Mouse (Mus musculus): ENCODE measurements around the gene Igf1. TPM values are rescaled to one million over a fixed set of nuclear protein-coding genes. Genes with fewer than 3 reads are reported as not detected.

Igf1 gene
- polyA plus RNA-seq, 1 experiment from 2014 or later = 5.3 TPM

- 93% methylated on average over 7 of the region's 7 CpGs for WGBS
- ATAC-seq = no peak
- H3K27me3 ChIP-seq = no peaks in the 10 kb centered on the region
- no peak overlapping the region for H3K9ac ChIP-seq (replicated peaks)
- H3K4me3 ChIP-seq (replicated peaks) = no peak overlapping the region
- no peak overlapping the region for H3K4me2 ChIP-seq (replicated peaks)
- no peaks in the 10 kb centered on the region for H3K4me1 ChIP-seq (replicated peaks)
- H3K27ac ChIP-seq = no peak overlapping the region
- H3K9me3 ChIP-seq = no peaks in the 10 kb centered on the region
- H3K36me3 ChIP-seq = no peaks in the 10 kb centered on the region
Measured at GRCm38 (mm10) chr10:87880071-87880785, 22.2 kb downstream of the Igf1 start.

- Histone ChIP-seq H3K9ac (replicated peaks) (no peak overlapping the region), H3K4me2 (replicated peaks) (no peak overlapping the region), H3K27me3 (no peaks in the 10 kb centered on the region), H3K4me1 (replicated peaks) (no peaks in the 10 kb centered on the region), H3K36me3 (no peaks in the 10 kb centered on the region), H3K4me3 (replicated peaks) (no peak overlapping the region), H3K9me3 (no peaks in the 10 kb centered on the region), H3K27ac (no peak overlapping the region)
- 93% methylated on average over 2 of the region's 2 CpGs for WGBS
- ATAC-seq = no peak
Measured at GRCm38 (mm10) chr10:87885326-87886040, 27.4 kb downstream of the Igf1 start.

GRCm38 (mm10) chr10:87889850-87890249 lies 31.8 kb downstream of the Igf1 start:
- H3K4me3 ChIP-seq (replicated peaks) = no peak overlapping the region
- H3K4me2 ChIP-seq (replicated peaks) = no peak overlapping the region
- no peak overlapping the region for H3K27ac ChIP-seq
- no peak for ATAC-seq
- H3K27me3 ChIP-seq = no peaks in the 10 kb centered on the region
- no peaks in the 10 kb centered on the region for H3K9me3 ChIP-seq
- no peaks in the 10 kb centered on the region for H3K36me3 ChIP-seq
- H3K9ac ChIP-seq (replicated peaks) = no peak overlapping the region
- H3K4me1 ChIP-seq (replicated peaks) = no peaks in the 10 kb centered on the region

GRCm38 (mm10) chr10:87892256-87892655 lies 34.2 kb downstream of the Igf1 start:
- H3K27me3 ChIP-seq = no peaks in the 10 kb centered on the region
- H3K4me3 ChIP-seq (replicated peaks) = no peak overlapping the region
- no peak overlapping the region for H3K9ac ChIP-seq (replicated peaks)
- no peaks in the 10 kb centered on the region for H3K36me3 ChIP-seq
- no peaks in the 10 kb centered on the region for H3K9me3 ChIP-seq
- ATAC-seq = no peak
- no peaks in the 10 kb centered on the region for H3K4me1 ChIP-seq (replicated peaks)
- no peak overlapping the region for H3K4me2 ChIP-seq (replicated peaks)
- H3K27ac ChIP-seq = no peak overlapping the region

- no peak overlapping the region for H3K4me3 ChIP-seq (replicated peaks)
- 95% methylated on average over 1 of the region's 1 CpGs for WGBS
- H3K27me3 ChIP-seq = no peaks in the 10 kb centered on the region
- H3K27ac ChIP-seq = no peak overlapping the region
- H3K4me1 ChIP-seq (replicated peaks) = no peaks in the 10 kb centered on the region
- ATAC-seq = no peak
- no peak overlapping the region for H3K9ac ChIP-seq (replicated peaks)
- H3K4me2 ChIP-seq (replicated peaks) = no peak overlapping the region
- no peaks in the 10 kb centered on the region for H3K9me3 ChIP-seq
- H3K36me3 ChIP-seq = no peaks in the 10 kb centered on the region
Measured at GRCm38 (mm10) chr10:87893272-87893671, 35.2 kb downstream of the Igf1 start.

GRCm38 (mm10) chr10:87894461-87895120 lies 36.5 kb downstream of the Igf1 start:
- WGBS = 88% methylated on average over 4 of the region's 4 CpGs
- ATAC-seq = no peak
- no peak overlapping the region for H3K4me2 ChIP-seq (replicated peaks)
- no peaks in the 10 kb centered on the region for H3K27me3 ChIP-seq
- no peak overlapping the region for H3K4me3 ChIP-seq (replicated peaks)
- no peaks in the 10 kb centered on the region for H3K36me3 ChIP-seq
- no peaks in the 10 kb centered on the region for H3K9me3 ChIP-seq
- no peaks in the 10 kb centered on the region for H3K4me1 ChIP-seq (replicated peaks)
- H3K27ac ChIP-seq = no peak overlapping the region
- no peak overlapping the region for H3K9ac ChIP-seq (replicated peaks)

- 68% methylated on average over 2 of the region's 2 CpGs for WGBS
- no peak overlapping the region for H3K4me3 ChIP-seq (replicated peaks)
- H3K9me3 ChIP-seq = no peaks in the 10 kb centered on the region
- H3K36me3 ChIP-seq = no peaks in the 10 kb centered on the region
- no peaks in the 10 kb centered on the region for H3K27me3 ChIP-seq
- H3K27ac ChIP-seq = no peak overlapping the region
- H3K4me2 ChIP-seq (replicated peaks) = no peak overlapping the region
- H3K9ac ChIP-seq (replicated peaks) = no peak overlapping the region
- no peaks in the 10 kb centered on the region for H3K4me1 ChIP-seq (replicated peaks)
- ATAC-seq = no peak
Measured at GRCm38 (mm10) chr10:87895351-87895750, 37.3 kb downstream of the Igf1 start.

- Histone ChIP-seq H3K4me3 (replicated peaks) (no peak overlapping the region), H3K9me3 (no peaks in the 10 kb centered on the region), H3K9ac (replicated peaks) (no peak overlapping the region), H3K27ac (no peak overlapping the region), H3K27me3 (no peaks in the 10 kb centered on the region), H3K4me1 (replicated peaks) (no peaks in the 10 kb centered on the region), H3K36me3 (no peaks in the 10 kb centered on the region), H3K4me2 (replicated peaks) (no peak overlapping the region)
- 95% methylated on average over 4 of the region's 4 CpGs for WGBS
- no peak for ATAC-seq
Measured at GRCm38 (mm10) chr10:87897331-87897730, 39.3 kb downstream of the Igf1 start.

- no peak overlapping the region for H3K27ac ChIP-seq
- H3K9me3 ChIP-seq = no peaks in the 10 kb centered on the region
- no peaks in the 10 kb centered on the region for H3K4me1 ChIP-seq (replicated peaks)
- no peaks in the 10 kb centered on the region for H3K27me3 ChIP-seq
- 87% methylated on average over 3 of the region's 3 CpGs for WGBS
- no peak overlapping the region for H3K4me2 ChIP-seq (replicated peaks)
- ATAC-seq = no peak
- H3K9ac ChIP-seq (replicated peaks) = no peak overlapping the region
- H3K36me3 ChIP-seq = no peaks in the 10 kb centered on the region
- H3K4me3 ChIP-seq (replicated peaks) = no peak overlapping the region
Measured at GRCm38 (mm10) chr10:87898826-87899225, 40.8 kb downstream of the Igf1 start.

- no peak for ATAC-seq
- no peaks in the 10 kb centered on the region for H3K9me3 ChIP-seq
- H3K4me2 ChIP-seq (replicated peaks) = no peak overlapping the region
- no peak overlapping the region for H3K9ac ChIP-seq (replicated peaks)
- H3K4me3 ChIP-seq (replicated peaks) = no peak overlapping the region
- no peaks in the 10 kb centered on the region for H3K27me3 ChIP-seq
- no peaks in the 10 kb centered on the region for H3K36me3 ChIP-seq
- H3K4me1 ChIP-seq (replicated peaks) = no peaks in the 10 kb centered on the region
- 80% methylated on average over 7 of the region's 7 CpGs for WGBS
- H3K27ac ChIP-seq = no peak overlapping the region
Measured at GRCm38 (mm10) chr10:87901916-87902315, 43.9 kb downstream of the Igf1 start.

- no peaks in the 10 kb centered on the region for H3K9me3 ChIP-seq
- WGBS = 89% methylated on average over 5 of the region's 5 CpGs
- no peak overlapping the region for H3K9ac ChIP-seq (replicated peaks)
- no peak for ATAC-seq
- no peaks in the 10 kb centered on the region for H3K4me1 ChIP-seq (replicated peaks)
- no peaks in the 10 kb centered on the region for H3K36me3 ChIP-seq
- no peak overlapping the region for H3K4me3 ChIP-seq (replicated peaks)
- no peak overlapping the region for H3K4me2 ChIP-seq (replicated peaks)
- no peaks in the 10 kb centered on the region for H3K27me3 ChIP-seq
- no peak overlapping the region for H3K27ac ChIP-seq
Measured at GRCm38 (mm10) chr10:87904324-87904723, 46.3 kb downstream of the Igf1 start.

- Histone ChIP-seq H3K27me3 (no peaks in the 10 kb centered on the region), H3K9ac (replicated peaks) (no peak overlapping the region), H3K36me3 (no peaks in the 10 kb centered on the region), H3K27ac (no peak overlapping the region), H3K4me3 (replicated peaks) (no peak overlapping the region), H3K9me3 (no peaks in the 10 kb centered on the region), H3K4me2 (replicated peaks) (no peak overlapping the region), H3K4me1 (replicated peaks) (no peaks in the 10 kb centered on the region)
- no peak for ATAC-seq
- WGBS = 81% methylated on average over 3 of the region's 3 CpGs
Measured at GRCm38 (mm10) chr10:87905087-87905486, 47.0 kb downstream of the Igf1 start.
